Mouse (Mus musculus) small intestine, adult 2 months (tissue): ENCODE data around the gene Tmem8b.

Experiments
- CTCF ChIP-seq: fragments of 200-500 bp; IDR thresholded peaks from 2 replicates; pipeline ENCODE4 v1.5.1; 2012; ENCODE audit warnings: low read depth, mild to moderate bottlenecking, control low read depth, inconsistent platforms, low read length, moderate library complexity, mixed read lengths; ENCODE audit not compliant: insufficient replicate concordance, insufficient read length; ENCODE audit errors: extremely low read depth
- POLR2A ChIP-seq: fragments of 200-500 bp; IDR thresholded peaks from 2 replicates; pipeline ENCODE4 v1.6.1; 2012; ENCODE audit warnings: low read depth, mild to moderate bottlenecking, control low read depth, inconsistent platforms, low read length, moderate library complexity

GRCm38 (mm10) chr4:43741526-43741925, 72.8 kb downstream of the Tmem8b start:
- no peak for TF ChIP-seq POLR2A
- no peak for TF ChIP-seq CTCF
